Comparison of ENCODE assay signal across 52 mouse cellular contexts in the genomic region with DNA sequence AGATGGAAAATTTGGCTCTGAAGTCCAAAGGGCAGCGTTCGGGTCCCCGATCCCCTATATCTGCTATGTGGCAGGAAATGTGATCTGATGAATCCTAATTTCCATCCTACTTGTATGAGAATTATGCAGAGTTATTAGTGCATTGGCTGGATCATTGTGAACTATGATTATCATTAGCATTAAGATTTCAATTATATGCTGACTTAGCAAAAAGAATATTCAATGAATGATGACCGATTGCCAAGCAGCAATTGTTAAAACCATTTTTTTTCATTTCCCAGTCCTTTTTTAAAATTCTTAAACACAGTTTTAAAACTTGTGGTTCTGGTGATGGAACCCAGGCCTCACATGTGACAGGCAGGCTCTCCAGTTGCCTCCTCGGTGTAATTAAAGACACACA. TPM values are rescaled to one million over a fixed set of nuclear protein-coding genes. Genes with fewer than 3 reads are reported as not detected.
"Had no signal": no experiment of that assay in that cellular context is flagged by ENCODE, and none has a peak within 500 bp of the region (broad histone marks: within the 10 kb centered on the region; RNA-seq: fewer than 3 reads in every experiment).

No protein-coding gene starts in this region.

- H3K27ac ChIP-seq: heart, embryonic 13.5 days; heart, embryonic 15.5 days; hindbrain, embryonic 10.5 days; hindbrain, embryonic 12.5 days; hindbrain, embryonic 13.5 days; hindbrain, embryonic 14.5 days; hindbrain, embryonic 15.5 days; hindbrain, postnatal 0 days; intestine, embryonic 15.5 days; kidney, embryonic 15.5 days; kidney, postnatal 0 days; layer of hippocampus, adult 2 months; left cerebral cortex, adult 2 months had no signal

- H3K4me3 ChIP-seq: heart, embryonic 12.5 days; heart, embryonic 13.5 days; heart, embryonic 15.5 days; hindbrain, embryonic 10.5 days; hindbrain, embryonic 12.5 days; hindbrain, embryonic 13.5 days; hindbrain, embryonic 15.5 days; intestine, embryonic 15.5 days; kidney, embryonic 15.5 days; layer of hippocampus, adult 2 months; left cerebral cortex, adult 2 months had no signal

- ATAC-seq: hindbrain, embryonic 16.5 days; hindbrain, postnatal 0 days; inflammation-experienced regulatory T-cells, adult 6 months; intestine, embryonic 15.5 days; intestine, embryonic 16.5 days; intestine, postnatal 0 days had no signal

- H3K27me3 ChIP-seq: heart, embryonic 12.5 days; heart, embryonic 13.5 days; heart, embryonic 15.5 days; hindbrain, embryonic 12.5 days; hindbrain, embryonic 13.5 days; hindbrain, embryonic 15.5 days; intestine, embryonic 15.5 days; kidney, embryonic 15.5 days had no signal

- H3K9ac ChIP-seq: heart, embryonic 12.5 days; heart, embryonic 13.5 days; heart, embryonic 15.5 days; hindbrain, embryonic 12.5 days; hindbrain, embryonic 13.5 days; hindbrain, embryonic 14.5 days; hindbrain, embryonic 15.5 days; intestine, embryonic 15.5 days; kidney, embryonic 15.5 days had no signal

- H3K9me3 ChIP-seq: heart, embryonic 12.5 days; heart, embryonic 13.5 days; heart, embryonic 15.5 days; hindbrain, embryonic 10.5 days; hindbrain, embryonic 12.5 days; hindbrain, embryonic 13.5 days; hindbrain, embryonic 15.5 days; intestine, embryonic 15.5 days; kidney, embryonic 15.5 days had no signal

- H3K4me1 ChIP-seq: heart, embryonic 12.5 days; heart, embryonic 13.5 days; heart, embryonic 15.5 days; hindbrain, embryonic 10.5 days; hindbrain, embryonic 12.5 days; hindbrain, embryonic 15.5 days; intestine, embryonic 15.5 days; kidney, embryonic 15.5 days had no signal

- H3K4me2 ChIP-seq: heart, embryonic 11.5 days; heart, embryonic 12.5 days; heart, embryonic 13.5 days; heart, embryonic 15.5 days; hindbrain, embryonic 12.5 days; hindbrain, embryonic 13.5 days; hindbrain, embryonic 14.5 days; hindbrain, embryonic 15.5 days; intestine, embryonic 15.5 days; kidney, embryonic 15.5 days had no signal

- H3K36me3 ChIP-seq: heart, embryonic 12.5 days; heart, embryonic 13.5 days; heart, embryonic 15.5 days; hindbrain, embryonic 10.5 days; hindbrain, embryonic 12.5 days; hindbrain, embryonic 13.5 days; hindbrain, embryonic 15.5 days; intestine, embryonic 15.5 days; kidney, embryonic 15.5 days had no signal

- DNase-seq: heart, postnatal 10 days; heart, postnatal 14 days; heart, postnatal 36 days; heart, postnatal 4 days; kidney, adult 11 months; kidney, adult 18-20 months; kidney, adult 2 months; kidney, adult 8-10 months; kidney, adult 9 months; kidney, postnatal 10 days; kidney, postnatal 14 days; kidney, postnatal 25 days; kidney, postnatal 36 days; kidney, postnatal 4 days; layer of hippocampus, adult 9-11 months; layer of hippocampus, postnatal 36 days had no signal

RNA-seq across cellular contexts. Expression of a gene that starts 9.1 kb away (rescaled TPM):
- total RNA-seq: layer of hippocampus, adult 18-20 months; layer of hippocampus, adult 2 months; layer of hippocampus, adult 8-10 months; layer of hippocampus, postnatal 25 days; layer of hippocampus, postnatal 36 days; left cerebral cortex, adult 18-20 months had no signal
- polyA plus RNA-seq: hindbrain, embryonic 10.5 days; hindbrain, embryonic 11.5 days; hindbrain, embryonic 12.5 days had no signal

RNA-seq across cellular contexts. Expression of a gene that starts 24.6 kb away (rescaled TPM):
- total RNA-seq: heart, postnatal 10 days; heart, postnatal 14 days; heart, postnatal 25 days; heart, postnatal 36 days; heart, postnatal 4 days; hematopoietic stem cell, adult 5-6 weeks; hindbrain, postnatal 0 days; layer of hippocampus, adult 18-20 months; layer of hippocampus, adult 2 months; layer of hippocampus, adult 8-10 months; layer of hippocampus, postnatal 10 days; layer of hippocampus, postnatal 14 days; layer of hippocampus, postnatal 25 days; layer of hippocampus, postnatal 36 days; left cerebral cortex, adult 18-20 months; left cerebral cortex, adult 2 months; left cerebral cortex, adult 8-10 months had no signal
- polyA plus RNA-seq: heart, embryonic 11.5 days; heart, embryonic 12.5 days; heart, embryonic 13.5 days; heart, embryonic 14.5 days; heart, embryonic 15.5 days; heart, embryonic 16.5 days; heart, postnatal 0 days; hindbrain, embryonic 10.5 days; hindbrain, embryonic 11.5 days; hindbrain, embryonic 12.5 days; hindbrain, embryonic 13.5 days; hindbrain, embryonic 14.5 days; hindbrain, embryonic 15.5 days; hindbrain, embryonic 16.5 days; hindbrain, postnatal 0 days; inflammation-experienced regulatory T-cells, adult 6 months; intestine, embryonic 14.5 days; intestine, embryonic 15.5 days; intestine, embryonic 16.5 days; intestine, postnatal 0 days; kidney, embryonic 14.5 days; kidney, embryonic 15.5 days; kidney, embryonic 16.5 days; kidney, postnatal 0 days; large intestine, adult 2 months had no signal

RNA-seq across cellular contexts. Expression of a gene that starts 52.1 kb away (rescaled TPM):
- polyA plus RNA-seq: inflammation-experienced regulatory T-cells, adult 6 months had no signal
